Mouse (Mus musculus) cerebellum, adult 11-12 months (tissue): Measurements from ENCODE around the gene Nanos3.
A peak's percentile ranks its signal among the peaks of the same experiment; 100 is the strongest.

Experiments
- DNase-seq: peaks from one replicate; pipeline ENCODE4 v3.0.0; 2022

The Nanos3 gene

DNA sequence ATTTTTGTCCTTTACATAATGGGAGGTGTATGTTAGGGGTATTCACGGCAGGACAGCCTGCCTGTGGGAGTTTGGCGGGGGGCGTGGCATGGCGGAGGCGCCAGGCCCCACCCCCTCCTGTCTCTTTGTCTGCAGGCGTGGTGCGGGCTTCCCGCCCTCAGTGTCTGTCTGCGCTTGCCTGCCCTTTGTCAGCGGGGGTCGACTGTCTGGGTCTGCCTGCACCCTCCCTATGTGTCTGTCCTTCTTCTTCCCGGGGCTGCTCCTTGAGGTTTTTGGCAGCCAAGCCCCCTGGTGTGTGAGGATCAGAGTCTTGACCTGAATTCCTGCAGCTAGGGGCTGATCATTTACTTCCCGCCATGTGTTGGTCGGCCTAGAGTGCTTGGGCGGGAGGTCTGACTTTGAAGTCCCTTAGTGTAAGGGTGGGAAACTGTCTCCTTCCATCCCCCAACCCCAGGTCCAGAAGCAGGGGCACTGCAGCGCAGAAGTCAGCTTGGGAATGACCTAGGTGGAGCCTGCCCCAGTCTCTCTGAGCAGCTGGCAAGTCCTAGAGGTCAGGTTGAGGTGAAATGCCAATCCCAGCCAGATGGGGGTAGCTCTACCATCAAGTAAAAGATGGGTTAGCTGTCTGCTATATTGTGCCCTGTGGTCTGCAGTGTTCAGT is 4.4 kb downstream of the Nanos3 start:
- DNase-seq: no peak

DNA sequence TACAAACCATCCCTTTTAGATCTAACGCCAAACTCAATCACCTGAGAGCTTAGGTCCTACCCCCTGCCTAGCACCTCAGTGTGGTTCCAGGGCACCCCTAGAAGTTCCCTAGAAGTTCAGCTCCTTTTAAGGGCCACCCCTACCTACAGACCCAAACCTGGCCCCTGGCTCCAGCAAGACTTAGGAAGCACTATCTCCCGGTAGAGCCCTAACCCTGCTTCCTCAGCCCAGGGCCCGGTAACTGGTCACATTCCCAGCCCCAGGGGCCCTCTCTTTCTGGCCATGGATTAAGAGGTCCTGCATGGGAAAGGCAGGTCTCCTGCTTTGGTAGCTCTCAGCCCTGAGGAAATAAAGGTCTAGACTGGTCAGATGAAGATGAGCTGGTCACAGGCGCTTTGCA is 5.1 kb downstream of the Nanos3 start:
- no peak for DNase-seq

DNA sequence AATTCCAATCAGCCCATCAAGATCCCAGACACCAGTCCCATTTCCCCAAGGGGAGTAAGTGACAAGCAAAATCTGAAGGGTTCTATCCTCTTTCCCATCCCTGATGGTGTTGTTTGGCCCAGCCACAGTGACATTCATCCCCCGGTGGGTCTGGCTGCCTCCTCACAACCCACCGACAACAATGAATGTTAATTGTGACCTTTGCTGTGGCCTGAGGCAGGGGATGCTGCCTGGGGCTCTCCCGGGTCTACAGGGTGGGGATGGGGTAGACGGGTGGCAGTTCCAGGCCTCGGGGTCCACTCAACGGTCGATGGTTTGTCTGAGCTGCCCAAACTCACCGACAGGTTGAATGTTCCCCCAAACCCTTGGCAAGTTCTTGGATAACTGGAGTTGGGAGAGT is 6.4 kb downstream of the Nanos3 start:
- DNase-seq: no peak

DNA sequence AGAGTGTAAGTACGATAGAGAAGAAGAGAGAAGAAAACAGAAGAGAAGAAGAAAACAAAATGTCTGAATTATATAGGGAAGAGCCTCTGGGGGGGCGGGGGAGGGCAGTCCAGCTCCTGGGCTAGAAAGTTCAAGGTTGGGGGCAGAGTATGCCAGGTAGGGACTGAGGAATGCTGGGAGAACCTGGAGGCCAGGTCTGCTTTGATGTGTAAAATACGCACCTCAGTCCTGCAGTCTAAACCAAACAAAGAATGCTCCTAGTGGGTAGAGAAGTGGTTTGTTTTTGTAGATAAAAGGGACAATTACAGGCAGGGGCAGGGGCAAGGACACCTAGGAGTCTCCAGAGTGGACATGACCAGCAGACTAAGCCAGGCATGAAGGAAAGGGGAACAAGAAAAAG is 7.6 kb downstream of the Nanos3 start:
- no peak for DNase-seq

DNA sequence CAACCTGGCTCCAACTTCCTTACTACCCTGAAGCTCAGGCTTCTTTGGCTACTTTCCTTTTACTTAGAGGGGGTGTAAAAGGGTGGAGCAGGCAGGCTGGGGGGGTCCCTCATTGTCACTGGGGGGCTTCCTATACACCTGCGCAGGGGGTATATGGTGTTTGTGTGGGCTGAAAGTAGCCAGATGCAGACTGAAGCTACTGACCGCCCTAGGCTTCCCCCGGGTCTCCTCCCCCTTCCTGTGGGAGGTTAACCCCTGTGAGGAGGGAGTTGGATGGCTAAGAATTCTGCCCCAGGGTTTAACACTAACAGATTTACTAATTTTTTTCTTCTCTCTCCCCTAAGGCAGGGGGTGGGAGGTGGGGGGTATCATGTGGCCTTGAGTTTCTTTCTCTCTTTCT is 8.5 kb downstream of the Nanos3 start:
- DNase-seq: no peak

DNA sequence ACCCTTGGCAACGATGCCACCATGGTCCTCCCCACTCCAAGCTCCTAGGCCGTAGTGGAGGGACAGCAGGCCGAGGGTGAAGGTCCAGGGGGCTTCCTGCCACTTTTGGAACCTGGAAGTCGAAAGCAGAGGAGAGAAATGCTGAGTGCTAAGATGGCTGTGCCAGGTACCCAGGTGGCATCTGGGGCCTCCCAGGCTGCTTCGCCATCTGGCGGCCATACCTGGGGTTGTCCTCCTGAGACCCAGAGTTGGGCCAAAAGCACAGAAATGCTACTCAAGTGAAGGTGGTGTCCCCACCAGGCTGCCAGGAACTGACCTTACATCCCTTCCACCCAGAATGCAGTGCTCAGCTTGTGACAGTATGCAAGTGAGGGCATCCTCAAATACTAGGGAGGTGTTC is 11.2 kb downstream of the Nanos3 start:
- peak; percentile 80 for DNase-seq

DNA sequence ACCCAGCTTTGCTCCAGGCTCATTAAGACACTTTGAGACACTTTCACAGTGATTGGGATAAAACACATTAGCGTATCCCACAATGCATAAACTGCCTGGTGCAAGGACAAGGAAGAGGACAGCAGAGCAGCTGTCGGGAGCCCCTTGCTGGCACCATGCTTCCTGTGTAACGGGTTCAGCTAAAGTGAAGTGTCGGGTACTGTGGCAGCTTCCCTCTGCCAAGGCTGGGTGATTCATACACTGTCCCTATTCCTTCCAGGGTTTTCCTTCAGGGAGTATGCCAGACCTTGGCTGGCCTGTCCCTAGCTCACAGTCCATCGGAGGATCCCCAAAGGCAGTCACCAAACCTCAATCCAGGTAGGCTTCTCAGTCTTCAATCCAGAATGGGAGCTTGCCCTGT is 14.9 kb downstream of the Nanos3 start:
- DNase-seq: no peak

DNA sequence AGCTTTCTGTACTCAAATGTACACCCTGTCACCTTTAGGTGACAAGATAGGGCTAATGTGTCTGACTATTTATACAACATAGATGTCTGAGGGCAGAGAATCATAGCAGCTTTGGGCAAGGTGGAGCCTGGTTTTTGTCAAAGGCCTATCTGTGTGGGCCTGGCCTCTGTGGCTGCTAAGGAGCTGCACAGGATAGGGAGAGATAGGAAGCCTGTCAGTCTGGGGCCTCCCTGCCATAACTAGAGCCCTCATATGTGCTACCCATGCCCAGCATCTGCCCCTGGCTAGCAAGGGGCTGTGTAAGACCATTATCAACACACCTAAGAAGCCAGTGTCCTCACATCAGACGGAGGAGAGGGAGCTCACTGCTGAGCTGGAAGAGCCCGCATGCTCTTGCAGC is 17.3 kb downstream of the Nanos3 start:
- no peak for DNase-seq

DNA sequence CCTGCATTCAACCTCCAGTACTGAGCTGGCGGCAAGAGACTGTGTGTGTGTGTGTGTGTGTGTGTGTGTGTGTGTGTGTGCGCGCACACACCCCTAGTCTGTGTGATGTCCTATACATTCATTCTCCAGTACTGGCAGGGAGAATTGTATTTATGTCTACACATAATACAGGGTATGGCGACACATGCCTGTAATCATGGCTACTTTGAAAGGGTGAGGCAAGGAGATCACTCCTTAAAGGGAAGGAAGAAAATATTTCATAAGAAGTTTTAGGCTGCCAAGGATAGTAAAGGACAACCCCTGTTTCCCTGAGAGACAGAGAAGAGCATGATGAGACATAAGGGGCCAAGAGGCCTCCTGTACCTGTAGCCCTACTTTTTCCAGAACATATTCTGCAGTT is 27.4 kb downstream of the Nanos3 start:
- no peak for DNase-seq

DNA sequence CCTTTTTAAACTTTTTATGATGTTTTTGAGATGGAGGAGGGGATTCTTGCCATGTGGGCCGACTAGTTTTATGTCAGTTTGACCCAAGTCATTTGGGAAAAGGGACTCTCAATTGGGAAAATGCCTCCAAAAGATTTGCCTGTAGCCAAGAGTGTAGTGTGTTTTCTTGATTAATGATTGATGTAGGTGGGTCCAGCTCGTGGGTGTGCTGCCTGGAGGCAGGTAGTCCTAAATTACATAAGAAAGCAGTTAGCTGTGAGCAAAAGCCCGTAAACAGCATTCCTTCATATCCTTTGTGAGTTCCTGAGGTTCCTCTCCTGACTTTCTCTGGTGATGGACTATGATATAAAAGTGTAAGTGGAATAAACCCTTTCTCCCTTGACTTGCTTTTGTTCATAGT is 35.8 kb downstream of the Nanos3 start:
- DNase-seq: no peak

DNA sequence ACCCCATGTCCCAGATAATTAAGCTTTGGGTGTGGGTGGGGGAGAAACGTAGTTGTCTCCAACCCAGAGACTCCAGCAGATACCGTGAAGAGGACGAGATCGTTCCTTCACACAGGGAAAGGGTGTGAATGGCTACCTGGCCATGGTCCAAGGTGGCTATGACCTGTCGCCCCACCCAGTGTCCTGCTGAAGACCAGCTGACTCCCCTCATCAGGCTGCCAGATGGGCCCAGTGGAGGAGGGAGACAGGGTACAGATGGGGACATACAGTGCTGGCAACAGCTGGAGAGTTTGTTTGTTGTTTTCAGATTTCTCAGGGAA is 36.5 kb downstream of the Nanos3 start:
- DNase-seq: peak; percentile 69

DNA sequence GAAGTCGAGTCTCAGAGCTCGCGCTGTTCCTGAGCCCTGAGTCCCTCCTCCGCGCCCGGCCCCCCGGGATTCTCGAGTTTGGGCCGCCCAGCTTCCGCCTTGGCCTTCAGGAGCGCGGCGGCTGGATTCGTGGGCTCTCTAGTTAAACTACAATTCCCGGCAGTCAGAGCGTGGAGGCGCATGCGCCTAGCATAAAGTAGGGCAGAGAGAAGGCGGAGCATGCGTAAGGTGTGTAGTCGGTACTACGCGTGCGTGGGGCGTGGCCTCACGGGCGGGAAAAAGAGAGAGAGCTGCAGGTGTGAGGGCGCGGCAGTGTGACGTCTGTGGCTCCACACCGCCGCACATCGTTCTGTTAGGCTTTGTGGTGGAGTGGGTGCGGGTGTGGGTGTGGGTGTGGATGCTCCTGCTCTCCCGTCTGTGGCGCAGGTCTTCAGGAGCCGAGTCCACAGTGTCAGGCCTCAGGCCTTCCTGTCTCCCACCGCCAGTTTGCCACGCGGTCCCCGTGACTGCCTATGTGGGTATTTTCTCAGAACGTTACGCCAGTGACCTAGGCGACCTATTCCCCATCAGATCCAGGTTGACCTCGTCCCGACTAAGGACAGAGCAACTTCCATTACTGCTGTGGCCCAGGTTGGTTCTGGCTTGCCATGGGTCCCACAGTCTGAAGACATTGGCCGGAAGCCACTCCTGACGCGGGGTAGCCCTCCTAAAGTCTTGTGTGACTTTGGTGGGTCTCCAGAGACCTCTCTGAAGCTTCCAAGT is 37.1 kb downstream of the Nanos3 start, which contains the start of the genes Cc2d1a and 4930432K21Rik:
Gene Cc2d1a, minus strand, starts transcription at position 168 of the 762 bp plus-strand sequence.
Gene 4930432K21Rik, plus strand, starts transcription at position 257 of the 762 bp plus-strand sequence.
- peak; percentile 98 for DNase-seq

DNA sequence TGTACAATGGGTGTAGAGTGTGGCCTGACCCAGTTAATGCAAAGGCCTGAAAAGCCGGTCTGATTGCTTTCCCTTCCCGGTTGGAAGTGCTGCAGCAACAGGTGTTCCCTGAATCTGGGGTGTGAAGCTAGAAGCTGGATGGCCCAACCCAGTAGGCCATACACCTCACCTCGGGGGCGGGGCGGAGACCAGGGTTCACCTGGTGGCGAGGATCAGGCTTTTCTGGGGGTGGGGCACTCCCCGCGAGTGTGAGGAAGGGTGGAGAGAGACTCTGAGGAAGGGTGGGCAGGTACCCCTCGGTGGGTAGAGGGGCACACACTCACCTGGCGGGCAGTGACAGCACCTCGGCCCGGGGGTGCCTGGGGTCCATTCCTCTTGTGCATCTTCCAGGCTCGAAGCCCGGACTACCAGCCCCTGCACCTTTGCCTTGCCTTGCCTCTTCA is 37.7 kb downstream of the Nanos3 start:
- DNase-seq: no peak

DNA sequence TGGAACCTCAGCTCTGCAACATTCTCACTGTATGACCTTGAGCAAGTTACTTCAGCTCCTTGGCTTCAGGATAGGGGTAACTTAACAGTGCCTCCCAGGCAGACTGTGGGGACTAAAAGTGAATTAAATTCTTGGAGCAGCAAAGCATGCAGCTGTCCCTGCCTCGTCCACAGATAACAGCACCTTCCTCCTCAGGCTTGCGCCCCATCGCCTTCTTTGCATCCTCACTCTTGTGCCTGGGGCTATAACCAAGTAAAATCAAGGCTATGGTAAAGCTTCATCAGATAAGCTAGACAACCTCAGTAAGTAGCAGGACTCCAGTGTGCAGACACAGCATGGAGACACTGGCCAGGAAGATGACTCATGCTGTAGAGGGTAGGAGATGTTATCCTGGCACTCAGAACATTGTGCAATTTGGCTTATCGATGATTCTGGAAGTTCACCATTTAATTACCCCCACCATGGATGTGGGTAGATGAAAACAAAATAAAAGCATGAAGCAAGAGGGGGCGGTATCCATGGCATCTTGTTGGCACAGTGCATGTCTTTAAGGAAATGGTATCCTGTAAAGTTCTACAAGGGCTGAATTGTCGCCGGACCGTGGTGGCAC is 40.3 kb downstream of the Nanos3 start:
- DNase-seq: no peak

DNA sequence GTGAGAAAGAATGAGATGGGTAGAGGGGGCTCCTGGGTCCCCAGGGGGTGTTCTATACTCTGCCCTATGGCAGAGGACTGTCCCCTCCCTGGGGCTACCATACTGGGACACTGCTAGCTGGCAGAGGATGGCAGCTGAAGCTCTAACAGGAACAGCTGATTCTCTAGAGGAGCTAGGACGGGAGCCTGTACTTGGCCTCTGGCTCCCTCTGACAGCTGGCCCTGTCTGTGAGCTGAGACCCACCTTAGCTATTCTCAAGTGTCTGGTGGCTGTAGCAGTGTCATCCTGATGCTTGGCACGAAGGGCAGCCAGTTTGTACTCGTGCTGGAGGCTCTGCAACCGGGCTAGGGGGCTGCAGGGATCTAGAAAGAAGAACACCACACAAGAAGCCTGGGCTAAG is 44.2 kb downstream of the Nanos3 start:
- DNase-seq: no peak

DNA sequence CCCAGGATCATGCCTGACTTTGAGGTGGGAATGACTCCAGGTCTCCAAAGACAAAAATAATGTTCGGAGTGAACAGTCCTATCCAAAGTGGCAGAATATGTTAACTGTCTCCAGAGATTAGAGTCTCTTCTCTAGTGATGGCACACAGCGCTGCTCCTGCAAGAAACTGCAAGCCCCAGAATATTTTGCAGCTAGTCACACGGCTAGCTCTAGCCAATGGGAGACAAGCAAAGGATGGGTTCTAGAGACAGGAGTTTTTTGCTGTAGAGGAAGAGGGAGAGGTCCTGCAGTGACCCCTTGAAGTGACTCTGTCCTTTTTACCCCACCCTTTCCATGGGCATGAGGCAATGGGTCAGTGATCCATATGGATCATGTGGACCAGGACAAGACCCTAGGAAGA is 47.2 kb downstream of the Nanos3 start:
- DNase-seq: no peak

DNA sequence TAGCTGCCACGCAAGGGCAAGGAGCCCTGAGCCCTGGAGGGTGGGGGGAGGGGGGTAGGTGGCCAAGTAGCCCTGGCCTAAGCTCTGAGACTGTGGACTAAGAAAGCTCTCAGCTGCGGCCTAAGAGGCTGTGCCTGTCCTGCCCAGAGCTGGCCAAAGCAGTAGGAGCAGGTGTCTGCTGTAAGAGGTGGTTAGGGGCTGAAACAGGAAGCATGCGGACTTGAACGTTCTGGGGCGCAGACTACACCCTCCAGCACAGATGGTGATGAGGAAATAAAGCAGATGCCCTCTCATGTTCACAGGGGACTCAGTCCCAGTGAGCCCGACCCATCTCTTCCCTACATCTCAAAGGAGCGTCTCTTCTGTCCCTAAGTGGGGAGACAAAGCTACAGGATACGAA is 52.8 kb downstream of the Nanos3 start:
- DNase-seq: no peak

DNA sequence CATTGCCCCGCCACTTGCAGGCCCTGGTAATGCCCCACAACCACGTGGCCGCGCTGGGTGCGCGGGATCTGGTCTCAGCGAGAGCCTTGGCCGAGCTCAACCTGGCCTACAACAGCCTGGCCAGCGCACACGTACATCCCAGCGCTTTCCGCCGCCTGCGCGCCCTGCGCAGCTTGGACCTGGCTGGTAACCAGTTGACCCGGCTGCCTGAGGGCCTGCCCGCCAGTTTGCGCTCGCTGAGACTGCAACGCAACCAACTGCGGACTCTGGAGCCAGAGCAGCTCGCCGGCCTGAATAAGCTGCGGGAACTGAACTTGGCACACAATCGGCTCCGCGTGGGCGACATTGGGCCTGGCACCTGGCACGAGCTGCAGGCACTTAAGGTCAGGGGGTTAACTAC is 54.2 kb downstream of the Nanos3 start:
- DNase-seq: peak; percentile 86

DNA sequence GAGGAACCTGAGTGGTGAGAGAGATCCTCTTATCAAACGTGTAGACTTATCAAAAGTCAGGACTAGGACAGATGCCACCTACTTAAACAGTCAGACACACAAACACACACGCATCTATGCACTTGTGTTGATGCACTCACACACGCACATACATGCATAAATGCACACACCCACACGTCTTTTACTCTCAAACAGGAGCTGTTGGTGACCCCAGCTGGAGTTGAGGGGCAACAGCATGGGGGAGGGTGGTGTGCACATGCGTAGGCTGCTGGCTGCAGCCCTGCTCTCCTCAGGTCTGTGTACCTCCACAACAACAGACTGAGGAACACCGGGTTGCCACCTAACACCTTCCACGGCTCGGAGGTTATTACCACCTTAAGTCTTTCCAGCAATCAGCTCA is 56.7 kb downstream of the Nanos3 start:
- DNase-seq: no peak

DNA sequence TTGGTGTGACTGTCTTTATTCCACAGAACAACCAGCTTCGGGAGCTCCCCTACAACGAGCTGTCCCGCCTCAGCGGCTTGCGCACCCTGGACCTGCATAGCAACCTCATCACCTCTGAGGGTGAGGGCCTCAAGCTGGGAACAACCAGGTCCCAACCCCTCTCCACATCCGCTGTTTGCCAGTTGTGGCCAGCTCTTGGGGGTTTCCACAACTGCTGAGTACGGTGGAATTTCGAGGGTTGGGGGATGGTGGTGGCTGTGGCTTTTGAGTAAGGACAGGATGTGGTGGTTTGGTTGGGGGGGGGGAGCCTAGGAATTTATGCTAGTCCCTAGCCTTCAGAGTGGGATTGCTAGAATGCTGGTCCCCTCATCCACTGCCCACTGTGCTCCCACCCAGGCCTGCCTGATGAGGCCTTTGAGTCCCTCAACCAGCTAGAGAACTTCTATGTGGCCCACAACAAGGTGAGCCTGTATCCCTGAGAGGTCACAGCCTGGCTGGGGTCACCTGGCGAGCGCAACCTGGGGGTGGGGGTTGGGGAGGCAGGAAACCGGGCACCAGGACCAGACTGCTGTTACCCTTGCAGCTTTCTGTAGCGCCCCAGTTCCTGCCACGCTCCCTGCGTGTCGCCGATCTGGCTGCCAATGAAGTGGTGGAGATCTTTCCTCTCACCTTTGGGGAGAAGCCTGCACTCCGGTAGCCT is 57.7 kb downstream of the Nanos3 start:
- no peak for DNase-seq

DNA sequence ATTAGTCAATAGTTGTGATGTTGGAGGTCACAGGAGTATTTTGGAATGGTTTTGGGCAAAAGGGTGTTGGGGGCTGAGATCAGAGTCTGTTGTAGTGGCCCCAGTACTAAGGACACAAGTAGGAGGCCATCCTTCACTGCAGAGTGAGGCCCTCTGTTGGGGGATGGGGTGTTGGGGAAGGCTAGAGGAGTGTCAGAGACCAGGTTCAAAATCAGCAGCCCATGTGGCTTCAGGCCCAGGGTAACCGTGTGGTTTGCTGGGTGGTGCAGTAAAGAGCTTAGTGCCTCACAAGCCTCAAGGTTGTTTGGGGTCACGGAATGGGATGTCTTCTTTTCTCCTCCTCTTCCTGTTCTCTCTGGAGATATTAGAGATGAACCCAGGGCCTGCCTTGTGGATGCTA is 58.3 kb downstream of the Nanos3 start:
- no peak for DNase-seq

DNA sequence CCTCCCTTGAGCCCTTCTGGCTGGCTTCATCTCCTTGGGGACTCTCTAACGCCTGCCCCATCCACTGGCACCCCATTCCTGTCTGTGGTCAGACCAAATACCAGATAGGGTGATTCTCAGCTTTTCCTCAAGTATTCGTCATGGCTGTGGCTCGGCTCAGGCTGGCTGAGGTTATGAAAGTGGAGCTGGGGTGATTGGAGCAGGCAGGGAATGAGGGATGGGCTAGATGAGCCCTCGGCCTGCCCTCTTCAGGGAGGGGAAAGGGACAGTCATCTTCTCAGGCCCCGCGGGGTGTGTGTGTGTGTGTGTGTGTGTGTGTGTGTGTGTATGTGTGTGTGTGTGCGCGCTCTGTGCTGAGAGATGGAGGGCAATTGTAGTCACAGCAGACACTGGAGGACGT is 59.4 kb downstream of the Nanos3 start, which contains the start of gene Podnl1:
Gene Podnl1, plus strand, starts transcription at position 334 of the 400 bp plus-strand sequence.
- DNase-seq: no peak
